Mouse (Mus musculus) heart, postnatal 25 days (tissue): Measurements from ENCODE around the gene Atp13a3. TPM values are rescaled to one million over a fixed set of nuclear protein-coding genes. Genes with fewer than 3 reads are reported as not detected.
"Not testable (repeated sequence)": the region's sequence is repeated elsewhere in the genome, so short reads cannot be mapped to it uniquely, and the experiment has no call there.

Experiments used
- DNase-seq: peaks from one replicate; pipeline ENCODE4 v3.0.0; 2022; ENCODE audit warnings: low spot score
- intact Hi-C: fragments of 180-260 bp; cut with DNase I; formaldehyde crosslinking; loops from one replicate; pipeline ENCODE4 v1.15.1; 2025
- total RNA-seq, 2 experiments: library from RNA; stranded (reverse); gene quantifications; 2 replicates each; pipeline ENCODE4 v1.2.3; 2021

The Atp13a3 gene
- 10 to 100 TPM; 52.4 to 61.6 TPM for total RNA-seq

DNA sequence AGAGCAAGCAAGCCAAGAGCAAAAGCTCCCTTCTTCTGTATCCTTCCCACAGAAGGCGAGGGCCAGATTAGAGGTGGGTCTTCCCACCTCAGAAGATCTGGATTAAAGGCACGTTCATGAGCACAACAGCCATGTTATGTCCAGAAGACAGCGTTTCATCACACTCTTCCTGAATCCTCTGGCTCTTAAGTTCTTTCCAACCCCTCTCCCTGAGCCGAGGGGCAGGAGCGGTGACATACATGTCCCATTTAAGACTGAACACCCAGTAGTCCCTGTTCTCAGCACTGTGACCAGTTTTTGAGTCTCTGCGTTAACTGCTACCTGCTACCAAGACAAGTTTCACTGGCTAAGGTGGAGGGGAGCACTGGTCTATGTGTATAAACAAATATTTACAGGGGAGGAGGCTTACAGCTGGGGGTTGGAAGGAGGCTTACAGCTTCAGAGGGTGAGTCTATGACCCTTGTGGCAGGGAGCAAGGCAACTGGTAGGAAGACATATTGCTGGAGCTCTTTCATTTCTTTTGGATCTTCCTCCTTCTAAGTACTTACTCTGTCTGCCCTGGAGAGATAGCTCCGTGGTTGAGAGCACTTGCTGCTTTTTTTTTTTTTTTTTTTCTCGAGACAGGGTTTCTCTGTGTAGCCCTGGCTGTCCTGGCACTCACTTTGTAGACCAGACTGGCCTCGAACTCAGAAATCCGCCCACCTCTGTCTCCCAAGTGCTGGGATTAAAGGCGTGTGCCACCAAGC is at the start of gene Atp13a3:
Atp13a3 (minus strand) TSS at position 51 of the 746 bp plus-strand sequence.
- intact Hi-C loops, result no loop called here
- DNase-seq, result no peak

DNA sequence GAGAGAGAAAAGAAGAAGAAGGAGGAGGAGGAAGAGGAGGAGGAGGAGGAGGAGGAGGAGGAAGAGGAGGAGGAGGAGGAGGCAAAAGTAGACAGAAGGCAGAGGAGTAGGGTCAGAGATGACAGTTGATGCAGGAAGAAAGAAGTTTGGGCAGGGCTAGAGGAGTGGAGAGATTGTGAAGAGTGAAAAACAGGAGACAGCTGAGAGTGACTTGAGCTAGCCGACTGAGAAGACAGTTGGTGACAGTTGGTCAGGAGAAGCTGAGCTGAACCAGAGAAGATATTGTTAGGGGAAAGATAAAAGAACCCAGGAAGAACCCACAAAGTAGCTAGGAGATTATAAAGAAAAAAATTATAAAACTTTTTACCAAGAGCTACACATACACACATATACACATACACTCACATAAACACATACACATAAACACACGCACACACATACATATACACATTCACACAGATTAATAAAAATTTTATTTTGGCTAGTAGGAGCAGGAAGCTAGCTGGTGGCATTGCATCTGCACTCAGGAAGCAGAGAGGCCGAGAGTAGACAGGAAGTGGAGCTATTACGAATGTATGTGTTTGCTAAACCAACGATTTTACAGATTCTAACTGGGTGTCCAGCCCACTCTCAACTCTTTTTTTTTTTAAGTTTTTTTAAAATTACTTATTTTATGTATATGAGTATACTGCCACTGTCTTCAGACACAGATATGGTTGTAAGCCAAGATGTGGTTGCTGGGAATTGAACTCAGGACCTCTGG is 47.6 kb upstream of the Atp13a3 start:
- no peak for DNase-seq
- intact Hi-C loops, result no loop called here

DNA sequence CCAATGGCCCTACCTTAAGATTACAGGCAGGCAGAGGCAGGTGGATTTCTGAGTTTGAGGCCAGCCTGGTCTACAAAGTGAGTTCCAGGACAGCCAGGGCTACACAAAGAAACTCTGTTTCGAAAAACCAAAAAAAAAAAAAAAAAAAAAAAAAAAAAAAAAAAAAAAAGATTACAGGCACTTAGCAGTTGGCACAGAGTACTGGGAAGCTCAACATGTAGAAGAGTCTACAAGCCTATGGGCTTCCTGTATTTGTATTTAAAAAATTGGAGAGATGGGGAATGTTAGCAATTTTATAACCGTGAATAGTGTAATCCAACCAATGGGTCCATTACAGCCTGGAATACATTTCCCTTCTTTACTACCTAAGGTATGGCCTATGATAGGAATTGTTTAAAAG is 45.4 kb upstream of the Atp13a3 start:
- DNase-seq, intact Hi-C loops: not testable (repeated sequence)

DNA sequence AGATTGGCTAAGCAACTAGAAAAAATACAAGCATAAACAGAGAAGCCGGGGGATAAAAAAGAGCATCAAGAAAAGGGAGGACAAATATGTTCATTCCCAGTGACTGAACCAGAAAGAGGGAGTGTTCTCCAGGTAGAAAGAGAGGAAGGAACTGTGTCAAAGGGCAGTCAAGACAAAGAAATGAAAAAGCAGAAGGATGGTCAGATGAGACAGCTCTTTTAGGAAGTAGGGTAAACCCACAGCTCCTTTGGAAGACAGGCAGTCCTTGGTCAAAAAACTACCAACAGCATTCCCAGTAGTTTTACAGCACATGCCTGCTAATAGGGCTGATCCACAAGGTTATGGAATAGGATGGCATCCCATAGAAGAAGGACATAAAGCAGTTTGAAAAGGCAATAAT is 43.2 kb upstream of the Atp13a3 start:
- DNase-seq, result no peak
- intact Hi-C loops, result no loop called here

DNA sequence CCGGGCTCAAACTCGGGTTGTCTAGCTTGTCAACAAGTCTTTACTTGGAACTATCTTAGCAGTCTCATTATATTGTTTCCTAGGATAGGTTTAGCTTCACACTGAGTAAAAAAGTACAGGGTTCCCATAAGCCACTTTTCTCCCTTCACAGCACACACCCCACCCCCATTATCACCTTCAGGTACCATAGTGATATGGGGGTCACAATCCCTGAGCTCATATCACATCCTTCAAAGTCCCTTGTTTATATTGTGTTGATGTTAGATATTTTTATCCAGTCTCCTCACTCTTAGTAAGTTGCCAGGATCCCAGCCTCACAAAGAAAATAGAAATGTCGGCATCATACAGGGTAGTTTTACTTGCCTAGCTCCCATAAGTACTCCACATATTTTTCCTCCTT is 42.4 kb upstream of the Atp13a3 start:
- intact Hi-C loops, result no loop called here
- DNase-seq, result no peak

DNA sequence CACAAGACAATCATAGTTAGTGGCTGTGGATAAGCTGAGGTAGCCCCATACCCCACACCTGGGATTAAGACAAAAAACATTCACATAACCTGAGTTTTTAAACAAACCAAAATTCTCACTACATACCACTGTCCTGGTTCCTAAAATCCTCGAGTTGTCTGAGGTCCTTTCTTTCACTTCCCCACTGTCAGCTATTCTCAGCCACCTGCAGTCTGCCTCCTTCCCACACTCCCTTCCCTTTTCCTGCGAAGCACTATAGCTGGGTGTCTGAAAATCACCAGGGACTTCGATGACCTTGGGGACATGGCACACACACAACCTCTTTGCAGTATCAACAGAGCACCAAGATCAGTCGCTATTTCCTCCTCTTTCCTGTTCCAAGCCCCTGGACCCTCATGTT is 41.9 kb upstream of the Atp13a3 start:
- intact Hi-C loops, result no loop called here
- no peak for DNase-seq

DNA sequence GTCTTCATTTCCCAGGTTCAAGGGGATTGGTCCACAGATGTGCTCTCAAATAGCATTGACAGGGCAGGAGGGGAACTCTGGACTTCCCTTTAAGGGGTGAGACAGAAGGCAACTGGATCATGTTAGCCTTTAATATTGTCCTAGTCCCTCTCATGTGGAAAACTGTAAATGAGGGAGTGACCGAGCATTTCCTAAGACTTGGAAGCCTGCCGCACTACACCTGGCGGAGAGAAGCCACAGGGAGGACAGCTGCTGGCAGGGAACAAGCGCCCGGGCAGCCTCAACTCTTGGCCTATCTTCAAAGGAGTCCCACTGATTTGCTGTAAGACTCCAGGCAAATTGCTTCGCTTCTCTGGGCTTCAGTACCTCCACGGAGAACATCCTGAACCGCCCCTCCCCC is 37.6 kb upstream of the Atp13a3 start:
- no peak for DNase-seq
- intact Hi-C loops, result loop anchor here (5.0 kb wide), 1 partner anchor 59 kb away; no protein-coding TSS in a partner anchor

DNA sequence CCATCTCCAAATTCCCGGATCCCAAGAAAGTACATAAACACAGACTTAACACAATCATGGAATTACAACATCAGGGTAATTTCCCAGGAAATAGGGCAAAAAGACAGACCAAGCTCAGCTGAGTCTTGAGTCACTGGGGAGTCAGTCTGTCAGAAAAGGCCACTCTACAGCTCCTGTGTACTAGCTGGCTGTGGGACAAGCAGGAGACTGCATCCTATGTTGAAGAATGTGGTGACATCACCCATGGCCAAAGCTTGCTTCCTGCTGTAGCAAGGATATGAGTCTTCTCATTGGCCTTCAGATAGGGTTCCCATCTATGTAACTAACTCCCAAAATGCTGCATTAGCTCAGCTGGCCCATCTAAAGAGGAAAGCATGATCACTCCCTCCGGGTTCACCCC is 36.7 kb upstream of the Atp13a3 start:
- intact Hi-C loops, result loop anchor here (5.0 kb wide), 1 partner anchor 60 kb away; no protein-coding TSS in a partner anchor
- no peak for DNase-seq

DNA sequence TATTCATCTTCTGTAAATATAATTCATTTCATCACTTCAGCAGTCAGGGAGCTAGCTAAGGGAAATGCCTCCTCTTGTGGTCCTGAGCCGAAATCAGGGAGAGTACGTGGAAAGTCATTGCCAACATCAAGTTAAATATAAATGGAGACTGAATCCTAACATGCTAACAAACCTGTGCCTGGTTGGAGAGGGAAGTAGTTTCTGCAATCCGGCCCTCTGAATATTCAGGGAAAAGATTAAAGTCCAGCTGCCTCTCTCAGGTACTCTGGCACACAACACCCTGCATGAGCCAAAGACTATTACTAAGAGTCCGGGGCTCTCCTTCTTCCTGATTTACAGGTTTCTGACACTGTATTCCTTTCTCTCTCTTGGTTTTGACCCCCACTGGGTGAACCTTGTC is 35.6 kb upstream of the Atp13a3 start:
- intact Hi-C loops, result loop anchor here (5.0 kb wide), 1 partner anchor 61 kb away; no protein-coding TSS in a partner anchor

DNA sequence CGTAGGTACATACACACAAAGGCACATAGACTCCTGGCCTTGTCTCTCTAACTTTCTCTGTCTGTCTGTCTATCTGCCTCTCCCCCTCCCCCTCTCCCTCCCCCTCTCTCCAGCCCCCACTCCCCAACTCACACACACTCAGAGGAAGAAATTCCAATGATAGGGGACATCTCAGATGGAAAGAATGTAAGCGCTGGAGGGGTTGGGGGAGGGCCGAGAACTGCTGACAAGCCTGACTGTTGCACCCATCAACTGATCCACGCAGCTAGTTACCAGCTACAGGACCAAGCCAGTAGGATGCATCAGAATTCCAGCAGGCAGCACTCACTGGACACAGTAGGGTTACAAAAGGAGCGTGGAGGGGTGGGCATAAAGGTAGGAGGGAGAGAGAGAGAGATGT is 34.1 kb upstream of the Atp13a3 start:
- DNase-seq, result no peak
- intact Hi-C loops, result loop anchor here (5.0 kb wide), 1 partner anchor 62 kb away; no protein-coding TSS in a partner anchor

More for the DNA sequence above, 35.6 kb upstream of the Atp13a3 start:
- DNase-seq, result no peak

DNA sequence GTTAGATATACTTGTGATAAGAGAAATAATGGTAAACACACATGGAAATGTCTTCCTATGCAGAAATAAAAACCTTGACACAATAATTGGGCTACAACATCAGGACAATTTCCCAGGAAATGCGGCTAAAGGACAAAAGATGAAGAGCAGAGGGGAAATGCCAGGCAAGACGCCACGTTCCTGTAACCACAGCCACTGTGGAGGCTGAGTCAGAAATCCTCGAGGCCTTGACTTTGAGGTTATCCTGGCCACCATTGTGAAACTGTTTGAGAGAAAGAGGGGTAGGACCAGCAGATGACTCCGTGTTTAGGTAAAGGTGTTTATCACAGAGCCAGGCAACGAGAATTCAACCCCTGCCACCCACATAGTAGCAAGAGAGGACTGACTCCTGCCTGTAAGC is 33.6 kb upstream of the Atp13a3 start:
- intact Hi-C loops, result no loop called here
- no peak for DNase-seq

DNA sequence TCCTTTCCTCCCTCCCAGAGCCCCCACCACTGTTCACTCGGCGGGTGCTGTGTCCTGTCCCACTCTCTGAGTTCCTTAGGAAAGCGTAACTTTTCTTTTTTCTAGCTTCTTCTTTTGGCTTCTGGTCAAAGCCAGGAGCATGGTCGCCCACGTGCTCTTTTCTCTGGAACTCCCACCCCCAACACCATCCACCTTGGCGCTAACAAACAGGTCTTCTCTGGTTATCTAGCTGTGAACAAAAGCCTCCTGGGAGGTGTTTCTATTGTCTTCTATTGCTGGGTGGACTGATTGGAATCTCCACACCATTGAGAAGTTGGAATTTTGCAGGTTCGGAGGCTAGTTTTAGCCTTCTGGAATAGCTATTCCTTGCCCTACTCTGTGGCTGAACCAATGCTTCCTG is 30.5 kb upstream of the Atp13a3 start:
- intact Hi-C loops, result no loop called here

DNA sequence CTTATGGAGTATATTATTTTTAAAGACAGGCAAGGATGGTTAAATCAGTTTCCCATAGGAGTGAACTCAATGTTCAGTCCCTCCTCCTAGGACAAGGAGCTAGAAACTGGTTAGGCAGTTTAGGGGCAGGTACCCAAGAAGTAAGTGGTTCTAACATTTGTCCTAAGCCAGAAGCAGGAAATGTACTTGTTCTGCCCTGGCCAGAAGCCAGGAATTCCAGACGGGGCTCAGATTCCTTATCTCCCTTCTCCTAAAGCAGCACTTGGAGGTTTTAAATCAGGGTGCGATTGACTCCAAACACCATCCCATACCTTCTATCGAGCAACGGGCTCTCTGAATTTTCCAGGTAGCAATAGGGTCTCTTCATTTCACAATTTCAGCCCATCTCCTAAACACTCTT is 29.6 kb upstream of the Atp13a3 start:
- intact Hi-C loops, result no loop called here
- no peak for DNase-seq

More for the DNA sequence above, 30.5 kb upstream of the Atp13a3 start:
- no peak for DNase-seq

DNA sequence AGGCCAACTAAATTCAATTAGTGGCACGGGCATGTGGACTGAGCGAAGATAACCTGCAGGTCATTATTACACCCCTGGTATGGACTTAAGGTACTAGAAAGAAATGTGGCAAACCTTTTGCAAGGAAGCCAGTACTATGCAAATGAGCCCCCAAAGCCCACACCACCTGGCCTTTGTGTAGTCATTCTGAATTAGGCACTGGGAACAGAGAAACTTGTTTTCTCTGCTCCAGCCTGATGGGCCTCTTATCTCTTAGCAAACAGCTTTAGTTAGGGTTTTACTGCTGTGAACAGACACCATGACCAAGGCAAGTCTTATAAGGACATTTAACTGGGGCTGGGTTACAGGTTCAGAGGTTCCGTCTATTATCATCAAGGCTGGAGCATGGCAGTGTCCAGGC is 27.4 kb upstream of the Atp13a3 start:
- no peak for DNase-seq
- intact Hi-C loops, result no loop called here

DNA sequence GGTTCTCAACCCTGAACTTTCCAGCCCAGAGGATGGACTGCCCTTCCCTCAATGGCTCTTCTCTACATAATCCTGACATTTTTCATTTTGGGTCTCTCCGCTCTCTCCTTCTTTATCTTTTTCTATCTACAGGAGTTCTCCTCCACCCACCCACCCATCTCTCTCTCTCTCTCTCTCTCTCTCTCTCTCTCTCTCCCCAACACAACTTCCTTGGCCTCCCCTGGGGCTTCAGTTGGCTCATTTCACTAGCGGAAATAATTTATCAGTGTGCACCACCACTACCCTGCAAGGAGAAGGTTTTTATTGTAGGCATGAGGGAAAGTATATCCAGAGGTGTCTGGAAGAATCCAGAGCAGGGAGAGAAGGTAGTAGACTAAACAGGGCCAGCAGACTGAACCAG is 26.3 kb upstream of the Atp13a3 start:
- intact Hi-C loops, result no loop called here
- no peak for DNase-seq

DNA sequence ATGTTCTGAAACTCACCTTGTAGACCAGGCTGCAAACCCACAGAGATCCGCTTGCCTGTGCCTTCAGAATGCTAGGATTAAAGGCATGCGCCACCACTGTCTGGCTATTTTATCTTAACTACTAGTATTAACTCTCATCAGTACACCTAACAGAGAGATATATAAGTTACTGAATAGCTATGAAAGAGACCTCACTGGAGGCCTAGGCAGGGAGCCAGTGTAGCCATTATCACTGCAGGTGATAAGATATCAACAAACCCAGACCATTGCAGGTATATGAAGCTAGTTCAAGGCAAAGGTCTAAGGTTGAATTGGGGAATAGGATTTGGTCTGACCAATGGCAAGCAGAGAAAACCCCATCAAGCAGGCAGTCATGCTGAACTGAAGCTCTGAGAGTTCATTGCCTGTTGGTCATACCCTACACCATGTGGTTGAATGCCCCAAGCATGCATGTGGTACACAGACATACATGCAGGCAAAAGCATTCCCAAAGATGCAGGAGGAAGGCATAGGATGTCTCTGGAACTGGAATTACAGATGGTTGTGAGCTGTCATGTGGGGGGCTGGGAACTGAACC is 24.8 kb upstream of the Atp13a3 start:
- DNase-seq, result no peak
- intact Hi-C loops, result no loop called here

DNA sequence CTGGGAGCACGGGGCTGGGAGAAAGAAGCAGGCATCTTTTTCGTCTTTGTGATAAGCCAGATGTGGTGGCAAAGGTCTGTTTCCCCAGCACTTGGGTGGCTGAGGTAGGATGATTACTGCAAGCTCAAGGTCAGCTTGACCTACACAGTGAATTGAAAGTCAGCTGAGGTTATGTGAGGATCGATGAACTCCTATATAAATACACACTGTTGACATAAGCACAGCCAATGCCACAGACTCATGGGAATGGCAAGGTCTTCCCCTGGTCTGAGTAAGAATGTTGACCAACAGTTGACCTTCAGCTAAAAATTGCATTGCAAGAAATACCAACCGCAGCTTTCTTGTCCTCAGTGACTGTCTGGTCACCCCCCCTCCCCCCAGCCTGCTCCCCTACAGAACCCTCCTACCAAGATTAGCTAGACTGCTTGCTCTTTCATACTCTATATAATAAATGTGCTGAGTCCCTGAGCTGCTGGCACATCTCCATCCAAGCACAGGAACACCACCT is 23.0 kb upstream of the Atp13a3 start:
- intact Hi-C loops, result no loop called here

DNA sequence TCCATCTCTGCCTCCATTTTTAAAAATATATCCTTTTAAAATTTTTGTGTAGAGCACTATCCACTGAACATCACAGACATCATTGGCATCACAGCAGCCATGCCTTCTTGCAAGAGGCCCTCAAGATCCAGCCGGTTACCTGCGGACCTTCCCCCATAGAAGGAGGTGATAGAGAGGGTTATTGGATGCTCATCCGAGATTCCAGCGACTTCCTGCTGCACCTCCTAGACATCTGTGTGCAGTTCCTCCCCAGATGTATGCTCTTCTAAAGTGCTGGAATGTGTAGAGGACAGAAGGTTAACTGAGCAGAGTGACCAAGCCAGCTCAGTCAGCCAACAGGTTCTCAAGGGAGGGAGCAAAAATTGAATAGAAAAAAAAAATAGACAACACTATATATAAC is 21.7 kb upstream of the Atp13a3 start:
- intact Hi-C loops, result no loop called here
- DNase-seq, result no peak

More for the DNA sequence above, 23.0 kb upstream of the Atp13a3 start:
- DNase-seq, result no peak

DNA sequence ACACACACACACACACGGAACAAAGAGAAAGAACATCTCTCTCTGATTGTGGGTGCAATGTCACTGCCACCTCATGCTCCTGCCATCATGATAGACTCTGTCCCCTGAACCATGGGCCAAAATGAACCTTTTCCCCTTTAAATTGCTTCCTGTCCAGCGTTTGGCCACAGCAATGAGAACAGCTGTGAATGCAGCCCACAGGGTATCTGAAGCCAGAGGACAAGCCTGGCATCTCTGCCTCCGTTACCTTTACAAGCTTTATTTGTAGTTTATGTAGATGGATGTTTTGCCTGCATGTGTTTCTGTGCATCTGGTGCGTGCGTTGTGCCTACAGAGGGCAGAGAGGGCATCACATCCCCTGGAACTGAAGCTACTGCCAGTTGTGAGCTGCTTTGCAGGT is 21.2 kb upstream of the Atp13a3 start:
- intact Hi-C loops, result no loop called here
- DNase-seq, result no peak

DNA sequence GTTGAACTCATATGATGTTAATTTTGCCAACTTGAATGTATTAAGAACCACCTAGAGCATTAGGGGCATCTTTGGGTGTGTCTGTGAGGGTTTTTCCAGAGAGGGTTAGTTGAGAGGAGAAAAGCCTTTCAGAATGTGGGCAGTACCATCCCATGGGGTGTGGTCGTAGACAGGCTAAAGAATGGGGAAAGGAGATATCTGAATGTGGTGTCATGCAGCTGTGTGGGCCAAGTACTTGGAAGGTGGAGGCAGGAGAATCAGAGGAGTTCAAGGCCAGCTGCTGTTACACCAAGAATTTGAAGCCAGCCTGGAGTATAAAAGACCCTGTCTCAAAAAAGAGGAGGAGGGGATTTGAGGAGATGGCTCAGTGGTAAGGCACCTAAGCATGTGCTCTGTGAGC is 20.2 kb upstream of the Atp13a3 start:
- intact Hi-C loops, result no loop called here
- no peak for DNase-seq

DNA sequence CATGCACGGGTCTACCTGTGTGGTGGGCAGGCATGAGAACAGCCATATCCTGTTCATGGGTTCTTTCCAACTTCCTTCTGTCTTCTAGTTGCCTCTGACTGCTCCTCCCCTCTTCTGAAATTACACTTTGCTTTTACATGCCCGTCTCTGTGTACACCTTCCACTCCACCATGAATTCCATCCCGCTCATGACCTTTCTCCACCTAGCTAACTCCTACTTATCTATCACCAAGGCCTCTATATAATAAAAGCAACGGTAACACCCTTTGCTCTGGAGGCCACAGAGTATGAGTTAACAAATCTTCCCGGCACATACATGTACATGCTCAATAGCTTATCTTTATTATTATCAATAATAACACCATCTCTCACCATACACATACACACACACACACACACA is 18.3 kb upstream of the Atp13a3 start:
- no peak for DNase-seq
- intact Hi-C loops, result loop anchor here (5.0 kb wide), 1 partner anchor 43 kb away; no protein-coding TSS in a partner anchor
